Mouse (Mus musculus): ENCODE results near the gene Crnkl1.

DNA sequence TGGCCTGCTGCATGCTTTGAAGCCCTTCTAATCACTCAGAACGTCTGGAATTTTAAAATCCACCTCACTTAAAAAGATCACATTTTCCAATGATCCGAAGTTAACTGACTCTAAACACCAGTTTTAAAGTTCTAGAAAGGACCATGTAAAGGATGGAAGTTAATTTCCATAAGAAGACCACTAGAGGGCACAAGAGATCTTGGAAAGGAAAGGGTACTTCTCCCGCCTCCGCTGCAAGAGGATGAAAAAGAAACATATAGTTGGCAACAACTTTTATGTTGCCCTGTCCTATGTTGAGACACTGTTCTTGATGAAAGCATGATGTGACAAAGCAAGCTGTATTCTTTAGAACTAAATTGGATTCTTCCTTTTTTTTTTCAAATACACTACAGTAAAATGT lies 22.6 kb upstream of the Crnkl1 start:
- TF ChIP-seq HCFC1 (IDR thresholded peaks at IDR 0.05; ENCODE audit: borderline replicate concordance, insufficient read depth, low read length) (no peak), MAFK (IDR thresholded peaks at IDR 0.05; ENCODE audit: insufficient read depth, low read depth, low read length) (no peak)

Measured in ES-E14 (cell line).